Mouse (Mus musculus) limb, embryonic 13.5 days (tissue): ENCODE data around the gene Hoxa4. TPM values are rescaled to one million over a fixed set of nuclear protein-coding genes. Genes with fewer than 3 reads are reported as not detected.

ENCODE experiments used
- ATAC-seq: fragments of 200-750 bp; cut with Nextera tagmentation; 2 replicates; pipeline ENCODE4 v1.8.0; 2017; ENCODE audit warnings: low read depth, moderate number of reproducible peaks, moderate TSS enrichment; ENCODE audit not compliant: low FRiP score
- H3K27ac ChIP-seq: fragments of 300-500 bp; sonication (generic); 2 replicates; pipeline ENCODE4 v1.5.1; 2015; ENCODE audit warnings: inconsistent platforms, mild to moderate bottlenecking, moderate library complexity
- H3K27me3 ChIP-seq: fragments of 300-500 bp; sonication (generic); 2 replicates; pipeline ENCODE4 v1.6.1; 2015; ENCODE audit warnings: mild to moderate bottlenecking, inconsistent platforms
- H3K36me3 ChIP-seq: fragments of 300-500 bp; sonication (generic); 2 replicates; pipeline ENCODE4 v1.6.1; 2015; ENCODE audit warnings: inconsistent platforms, mild to moderate bottlenecking, moderate library complexity
- H3K4me1 ChIP-seq: fragments of 300-500 bp; sonication (generic); 2 replicates; pipeline ENCODE4 v1.6.1; 2015; ENCODE audit warnings: inconsistent platforms
- H3K4me2 ChIP-seq: fragments of 300-500 bp; sonication (generic); replicated peaks from 2 replicates; pipeline ENCODE4 v1.6.1; 2015; ENCODE audit warnings: inconsistent platforms, mild to moderate bottlenecking, moderate library complexity
- H3K4me3 ChIP-seq: fragments of 300-500 bp; sonication (generic); 2 replicates; pipeline ENCODE4 v1.5.1; 2015; ENCODE audit warnings: moderate library complexity, mild to moderate bottlenecking, inconsistent platforms
- H3K9ac ChIP-seq: fragments of 300-500 bp; sonication (generic); 2 replicates; pipeline ENCODE4 v1.6.1; 2015; ENCODE audit warnings: mild to moderate bottlenecking, inconsistent platforms
- H3K9me3 ChIP-seq: fragments of 300-500 bp; sonication (generic); 2 replicates; pipeline ENCODE4 v1.6.1; 2016; ENCODE audit warnings: inconsistent platforms
- WGBS: fragments of 180-500 bp; shearing (Covaris S2); methylation state at CpG from one replicate; pipeline ENCODE4 v1.1.7; 2015; 5-methylcytosine and 5-hydroxymethylcytosine counted together
- polyA plus RNA-seq: library from polyadenylated mRNA; unstranded; fragments of >200 nt; fragmentation: Nextera tagmentation; extraction: Ambion mirVana; gene quantifications from 2 replicates; pipeline ENCODE4 v1.2.1, GENCODE M21; 2015

The Hoxa4 gene
- polyA plus RNA-seq, 1 experiment from 2014 or later, result 0.52 TPM

GRCm38 (mm10) chr6:52211961-52212360 lies 20.4 kb upstream of the Hoxa4 start:
- under 1% methylated on average over 13 of the region's 13 CpGs for WGBS
- Histone ChIP-seq H3K4me2 (peak overlapping the region; percentile 90), H3K36me3 (no peaks in the 10 kb centered on the region), H3K27ac (peak overlapping the region; percentile 97), H3K4me1 (peaks cover 74% of the 10 kb centered on the region), H3K27me3 (peaks cover 37% of the 10 kb centered on the region), H3K9me3 (no peaks in the 10 kb centered on the region), H3K4me3 (peak overlapping the region; percentile 78), H3K9ac (peak overlapping the region; percentile 95)
- no peak for ATAC-seq

GRCm38 (mm10) chr6:52211170-52211935 lies 19.8 kb upstream of the Hoxa4 start:
- peak overlapping the region; percentile 78 for H3K4me3 ChIP-seq
- H3K27ac ChIP-seq, result peak overlapping the region; percentile 97
- H3K4me2 ChIP-seq, result peak overlapping the region; percentile 90
- 1% methylated on average over 37 of the region's 37 CpGs for WGBS
- ATAC-seq, result peak; percentile 56
- H3K9me3 ChIP-seq, result no peaks in the 10 kb centered on the region
- H3K4me1 ChIP-seq, result peaks cover 79% of the 10 kb centered on the region
- 0 out of 2 replicates have a peak, but pooled peaks cover under 1% of the 10 kb centered on the region for H3K36me3 ChIP-seq
- H3K9ac ChIP-seq, result peak overlapping the region; percentile 95
- H3K27me3 ChIP-seq, result peaks cover 39% of the 10 kb centered on the region

- peak overlapping the region; percentile 90 for H3K4me2 ChIP-seq
These were observed 18.1 kb upstream of the Hoxa4 start for GRCm38 (mm10) chr6:52209685-52210046.

GRCm38 (mm10) chr6:52208868-52209684 lies 17.5 kb upstream of the Hoxa4 start:
- peaks cover 15% of the 10 kb centered on the region for H3K36me3 ChIP-seq
- WGBS, result 7% methylated on average over 18 of the region's 18 CpGs
- H3K9me3 ChIP-seq, result no peaks in the 10 kb centered on the region
- peaks cover 35% of the 10 kb centered on the region for H3K27me3 ChIP-seq
- ATAC-seq, result no peak
- peak overlapping the region; percentile 90 for H3K4me2 ChIP-seq
- H3K4me1 ChIP-seq, result peaks cover 81% of the 10 kb centered on the region
- H3K9ac ChIP-seq, result peak overlapping the region; percentile 63
- peak overlapping the region; percentile 6; the same call in 1 of the 2 replicates for H3K27ac ChIP-seq
- H3K4me3 ChIP-seq, result peak overlapping the region; percentile 78

More at GRCm38 (mm10) chr6:52209685-52210046, 18.1 kb upstream of the Hoxa4 start:
- H3K4me3 ChIP-seq, result peak overlapping the region; percentile 78
- 16% methylated on average over 12 of the region's 12 CpGs for WGBS
- peak overlapping the region; percentile 6; the same call in 1 of the 2 replicates for H3K27ac ChIP-seq
- peaks cover 13% of the 10 kb centered on the region for H3K36me3 ChIP-seq
- peaks cover 80% of the 10 kb centered on the region for H3K4me1 ChIP-seq
- H3K9me3 ChIP-seq, result no peaks in the 10 kb centered on the region
- H3K9ac ChIP-seq, result peak overlapping the region; percentile 63
- peaks cover 41% of the 10 kb centered on the region for H3K27me3 ChIP-seq
- no peak for ATAC-seq

GRCm38 (mm10) chr6:52208072-52208867 lies 16.7 kb upstream of the Hoxa4 start, which contains the start of gene Hoxa6:
TSS of gene Hoxa6 (minus strand) at chr6:52208722.
- Histone ChIP-seq H3K36me3 (peaks cover 23% of the 10 kb centered on the region), H3K4me2 (peak within 1 kb of the TSS; percentile 90), H3K4me1 (peaks cover 83% of the 10 kb centered on the region), H3K4me3 (peak within 1 kb of the TSS; percentile 78), H3K9me3 (no peaks in the 10 kb centered on the region), H3K27ac (peak within 1 kb of the TSS; percentile 22; the same call in 1 of the 2 replicates), H3K27me3 (peaks cover 39% of the 10 kb centered on the region), H3K9ac (peak within 1 kb of the TSS; percentile 63)
- ATAC-seq, result no peak
- 3% methylated on average over 47 of the region's 47 CpGs for WGBS

- Histone ChIP-seq H3K4me3 (0 out of 2 replicates have a peak overlapping the region, but pooled peaks have one; percentile 9), H3K27me3 (peaks cover 42% of the 10 kb centered on the region), H3K36me3 (peaks cover 24% of the 10 kb centered on the region), H3K27ac (no peak overlapping the region), H3K4me2 (peak overlapping the region; percentile 90), H3K4me1 (peaks cover 89% of the 10 kb centered on the region), H3K9ac (no peak overlapping the region; the same call in 1 of the 2 replicates), H3K9me3 (no peaks in the 10 kb centered on the region)
- no peak for ATAC-seq
These were observed 16.1 kb upstream of the Hoxa4 start for GRCm38 (mm10) chr6:52207684-52207976.

GRCm38 (mm10) chr6:52206882-52207683 lies 15.5 kb upstream of the Hoxa4 start:
- H3K27me3 ChIP-seq, result peaks cover 45% of the 10 kb centered on the region
- H3K27ac ChIP-seq, result no peak overlapping the region
- H3K36me3 ChIP-seq, result peaks cover 24% of the 10 kb centered on the region
- H3K9me3 ChIP-seq, result no peaks in the 10 kb centered on the region
- H3K4me2 ChIP-seq, result peak overlapping the region; percentile 90
- H3K4me1 ChIP-seq, result peaks cover 86% of the 10 kb centered on the region
- H3K9ac ChIP-seq, result no peak overlapping the region; the same call in 1 of the 2 replicates
- no peak for ATAC-seq
- WGBS, result 29% methylated on average over 4 of the region's 4 CpGs
- peak overlapping the region; percentile 9; the same call in 1 of the 2 replicates for H3K4me3 ChIP-seq

GRCm38 (mm10) chr6:52205638-52206621 lies 14.4 kb upstream of the Hoxa4 start:
- Histone ChIP-seq H3K9ac (peak overlapping the region; percentile 64), H3K4me2 (peak overlapping the region; percentile 90), H3K4me1 (peaks cover 84% of the 10 kb centered on the region), H3K4me3 (peak overlapping the region; percentile 49), H3K9me3 (no peaks in the 10 kb centered on the region), H3K27ac (no peak overlapping the region), H3K27me3 (peaks cover 46% of the 10 kb centered on the region), H3K36me3 (peaks cover 24% of the 10 kb centered on the region)
- WGBS, result 14% methylated on average over 55 of the region's 55 CpGs
- no peak for ATAC-seq

GRCm38 (mm10) chr6:52205221-52205620 lies 13.7 kb upstream of the Hoxa4 start:
- H3K4me3 ChIP-seq, result peak overlapping the region; percentile 49
- H3K9me3 ChIP-seq, result no peaks in the 10 kb centered on the region
- peaks cover 87% of the 10 kb centered on the region for H3K4me1 ChIP-seq
- peaks cover 27% of the 10 kb centered on the region for H3K36me3 ChIP-seq
- WGBS, result 13% methylated on average over 14 of the region's 14 CpGs
- H3K9ac ChIP-seq, result peak overlapping the region; percentile 64
- peaks cover 52% of the 10 kb centered on the region for H3K27me3 ChIP-seq
- H3K27ac ChIP-seq, result no peak overlapping the region
- H3K4me2 ChIP-seq, result peak overlapping the region; percentile 90
- ATAC-seq, result no peak

- H3K36me3 ChIP-seq, result peaks cover 33% of the 10 kb centered on the region
- peak within 1 kb of the TSS; percentile 49 for H3K4me3 ChIP-seq
- ATAC-seq, result no peak
- H3K27me3 ChIP-seq, result peaks cover 62% of the 10 kb centered on the region
- no peaks in the 10 kb centered on the region for H3K9me3 ChIP-seq
- 3% methylated on average over 65 of the region's 65 CpGs for WGBS
- H3K4me2 ChIP-seq, result peak within 1 kb of the TSS; percentile 90
- H3K27ac ChIP-seq, result no peak within 1 kb of the TSS; the same call in 1 of the 2 replicates
- peak within 1 kb of the TSS; percentile 72 for H3K9ac ChIP-seq
- H3K4me1 ChIP-seq, result peaks cover 81% of the 10 kb centered on the region
These were observed 12.6 kb upstream of the Hoxa4 start, which contains the start of gene Hoxa5 for GRCm38 (mm10) chr6:52204050-52204752. TSS of gene Hoxa5 (minus strand) at chr6:52204587.
